Mouse (Mus musculus) forelimb bud, embryonic 11.5 days (tissue): Measurements from ENCODE around the gene Ryr1.
"Not testable (repeated sequence)": the region's sequence is repeated elsewhere in the genome, so short reads cannot be mapped to it uniquely, and the experiment has no call there.

Experiments
- DNase-seq: peaks from one replicate; pipeline ENCODE4 v3.0.0-alpha.2; 2012; ENCODE audit warnings: low read depth, low spot score

Gene Ryr1

DNA sequence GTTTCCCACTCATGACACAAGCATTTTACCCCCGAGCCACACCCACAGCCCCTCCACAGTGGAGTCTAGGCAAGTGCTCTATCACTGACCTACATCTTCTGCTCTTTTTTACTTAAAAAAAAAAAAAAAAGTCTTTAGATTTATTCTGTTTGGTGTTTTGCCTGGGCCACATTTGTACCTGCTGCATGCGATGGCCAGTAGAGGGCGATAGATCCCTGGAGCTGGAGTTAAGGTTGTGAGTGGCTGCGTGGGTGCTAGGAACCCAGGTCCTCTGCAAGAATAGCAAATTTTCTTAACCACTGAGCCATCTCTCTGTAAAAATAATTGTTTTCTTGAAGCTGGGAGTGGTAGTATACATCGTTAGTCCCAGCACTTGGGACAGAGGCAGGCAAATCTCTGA, 133.4 kb downstream of the Ryr1 start:
- no peak for DNase-seq

DNA sequence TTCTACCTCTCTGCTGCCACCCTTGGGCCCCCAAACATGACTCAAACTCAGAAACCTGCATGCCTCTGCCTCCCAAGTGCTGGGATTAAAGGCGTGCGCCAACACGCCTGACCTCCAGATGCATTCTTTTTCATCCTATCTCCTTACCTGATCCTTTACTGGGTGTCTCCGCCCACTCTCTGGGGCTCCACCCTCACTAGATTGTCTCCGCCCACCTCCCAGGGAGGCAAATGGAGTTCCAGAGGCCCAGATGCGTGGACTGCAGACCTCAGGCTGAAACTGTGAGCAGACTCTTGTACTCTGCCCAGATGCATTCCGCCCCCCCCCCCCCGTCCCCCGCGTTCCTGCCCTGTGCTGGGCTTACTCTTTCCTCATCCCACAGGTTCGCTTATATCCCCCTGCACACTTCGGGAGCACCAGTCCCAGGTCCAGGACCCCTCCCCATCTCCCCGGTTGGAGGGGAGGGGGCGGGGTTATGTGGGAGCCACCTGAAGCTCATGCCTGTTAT, 134.2 kb downstream of the Ryr1 start:
- no peak for DNase-seq

DNA sequence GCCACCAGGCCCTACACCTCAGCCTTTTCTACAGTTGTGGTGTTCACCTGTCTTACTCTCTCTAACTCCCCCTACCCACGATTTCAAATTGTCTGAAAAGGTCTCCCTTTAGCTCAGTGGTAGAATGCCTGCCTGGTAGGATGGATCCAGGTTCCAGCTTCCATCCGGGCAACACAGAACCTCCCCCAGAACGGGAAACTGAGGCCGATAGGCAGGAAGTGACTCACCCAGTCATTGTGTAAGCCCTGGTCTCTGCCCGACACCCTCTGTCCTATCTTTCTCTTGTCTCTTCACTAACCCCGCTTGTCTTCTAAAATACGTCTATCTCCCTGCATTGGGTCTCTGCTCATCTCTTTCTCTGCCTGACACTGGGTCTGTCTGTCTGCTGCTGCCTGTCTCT, 139.8 kb downstream of the Ryr1 start:
- DNase-seq: no peak

DNA sequence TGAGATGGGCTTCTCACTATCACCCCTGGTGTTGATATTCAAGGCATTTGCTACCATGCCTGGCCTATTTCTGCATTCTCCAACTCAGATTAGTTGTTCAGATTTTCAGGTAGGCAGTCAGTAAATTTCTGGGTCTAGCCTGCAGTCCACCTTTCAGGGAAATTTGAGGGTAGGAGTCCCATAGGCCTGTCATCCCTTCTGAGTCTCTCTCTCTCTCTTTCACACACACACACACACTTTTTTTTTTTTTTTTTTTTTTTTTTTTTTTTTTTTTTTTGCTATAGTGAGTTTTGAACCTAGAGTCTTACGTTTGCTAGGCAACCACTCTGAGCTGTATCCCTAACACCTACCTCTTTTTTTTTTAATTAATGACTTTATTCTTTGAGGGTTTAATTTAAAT, 140.5 kb downstream of the Ryr1 start:
- no peak for DNase-seq

DNA sequence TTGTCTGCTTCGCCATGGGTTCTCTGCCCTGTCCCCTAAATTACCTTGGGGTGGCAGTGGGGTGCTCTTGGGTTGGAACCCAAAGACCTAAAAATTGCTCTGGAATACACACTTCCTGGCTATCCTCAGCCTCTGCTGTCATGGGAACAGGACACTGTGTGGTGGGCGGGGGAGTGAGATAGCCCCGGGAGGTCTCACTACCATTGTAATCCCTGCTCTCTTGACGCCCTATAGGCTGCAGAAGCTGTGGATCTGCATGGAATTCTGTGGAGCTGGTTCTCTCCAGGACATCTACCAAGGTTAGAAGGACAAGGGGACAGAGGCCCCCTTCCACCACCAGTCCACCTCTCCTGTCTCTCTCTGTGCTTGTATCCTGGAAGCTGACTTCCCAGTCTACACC, 141.1 kb downstream of the Ryr1 start:
- DNase-seq: no peak

DNA sequence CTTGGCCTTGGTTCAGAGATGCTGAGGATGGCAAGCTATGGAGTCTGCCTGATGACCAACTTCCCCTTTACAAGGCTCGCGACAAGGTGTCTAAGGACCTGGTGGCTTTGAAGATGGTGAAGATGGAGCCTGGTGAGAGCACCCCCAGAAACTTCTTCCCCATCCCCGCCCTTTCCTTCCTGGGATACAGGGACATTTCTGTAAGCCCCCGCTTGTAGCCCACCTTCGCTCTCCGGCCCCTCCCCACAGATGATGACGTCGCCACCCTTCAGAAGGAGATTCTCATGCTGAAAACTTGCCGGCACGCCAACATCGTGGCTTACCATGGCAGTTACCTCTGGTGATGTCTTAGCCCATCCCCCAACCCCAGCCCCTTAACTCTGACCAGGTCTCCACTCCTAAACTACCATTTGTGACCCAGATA, 141.8 kb downstream of the Ryr1 start:
- DNase-seq: no peak

DNA sequence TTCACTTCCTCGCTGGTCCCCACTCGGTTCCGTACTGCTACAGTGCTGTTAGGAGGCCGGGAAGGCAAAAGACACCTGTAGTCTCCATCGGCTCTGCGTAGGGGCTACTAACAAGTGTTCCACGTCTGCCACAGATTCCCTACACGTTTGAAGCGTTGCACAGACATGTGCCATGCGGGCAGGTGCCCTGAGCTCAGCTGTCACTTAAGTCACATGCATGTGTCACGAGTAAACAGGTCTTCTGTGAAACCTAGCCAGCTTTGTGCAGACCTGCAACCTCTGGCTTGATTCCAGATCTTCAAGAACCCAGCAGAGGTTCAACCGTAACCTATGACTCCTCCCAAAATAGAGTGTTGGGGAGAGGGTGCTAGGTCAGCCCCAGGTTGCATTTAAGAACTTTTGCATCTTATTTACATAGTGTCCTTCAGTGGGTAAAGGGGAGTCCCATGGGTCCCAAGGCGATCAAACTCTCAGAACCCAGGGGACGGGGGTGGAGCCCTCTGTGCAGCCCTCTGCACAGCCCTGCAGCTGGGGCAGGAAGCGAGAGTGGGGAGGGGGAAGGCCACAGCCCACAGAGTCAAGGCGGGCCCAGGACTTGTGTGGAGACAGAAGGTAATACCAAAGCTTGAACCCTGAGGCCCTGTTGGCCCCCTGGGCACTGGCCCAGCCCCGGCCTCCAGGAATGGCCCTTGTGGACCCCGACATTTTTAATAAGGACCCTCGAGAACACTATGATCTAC, 142.5 kb downstream of the Ryr1 start:
- no peak for DNase-seq

DNA sequence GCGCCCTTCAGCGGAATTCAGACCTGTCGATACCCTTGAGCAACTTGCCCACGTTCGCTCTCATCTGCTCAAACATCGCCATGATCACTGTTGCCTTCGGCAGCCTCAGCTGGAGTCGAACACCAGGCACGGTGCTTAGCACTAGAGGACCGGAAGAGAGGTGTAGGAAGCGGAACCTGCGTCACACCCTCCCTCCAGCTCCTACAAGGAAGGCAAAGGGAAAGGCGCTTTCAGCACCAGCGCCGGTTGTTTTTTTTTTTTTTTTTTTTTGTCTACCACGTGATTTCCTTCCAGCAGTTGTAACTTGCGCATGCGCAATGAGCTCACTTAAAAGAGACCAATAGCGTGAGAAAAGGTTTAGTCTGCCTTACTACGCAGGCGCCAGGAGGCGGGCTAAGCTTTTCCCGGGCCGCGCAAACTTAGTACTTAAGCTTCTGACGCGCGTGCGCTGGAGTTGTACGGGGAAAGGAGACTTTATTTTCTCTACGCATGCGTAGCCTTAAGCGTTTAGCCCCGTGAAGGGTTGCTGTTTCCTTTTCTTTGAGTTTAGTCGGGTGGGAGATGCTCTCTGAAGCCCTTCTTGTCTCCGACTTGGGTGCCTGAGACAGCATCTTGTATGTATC, 143.2 kb downstream of the Ryr1 start, which contains the start of the genes Eif3k and Map4k1:
Gene Eif3k (minus strand): TSS at position 214 of the 623 bp plus-strand sequence.
Gene Map4k1 (plus strand): TSS at position 400 of the 623 bp plus-strand sequence.
- DNase-seq: peak; percentile 100

DNA sequence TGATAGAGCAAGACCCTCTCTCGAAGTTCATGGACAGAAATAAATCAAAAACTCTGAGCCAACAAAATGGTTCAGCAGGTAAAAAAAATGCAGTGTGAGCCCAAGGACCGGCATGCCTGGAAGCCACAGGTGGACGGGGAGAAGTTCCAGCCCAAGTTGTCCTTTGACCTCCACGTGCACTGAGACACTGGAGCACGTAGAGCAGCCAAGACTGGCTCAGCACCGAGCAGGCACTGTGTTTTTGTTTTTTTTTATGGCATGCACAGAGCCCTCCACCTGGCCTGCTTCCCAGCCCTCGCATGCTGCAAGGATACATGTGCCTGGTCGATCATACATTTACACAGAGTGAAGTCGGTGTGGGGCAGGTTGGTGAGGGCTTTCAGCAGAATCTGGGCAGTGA, 147.4 kb downstream of the Ryr1 start:
- DNase-seq: no peak

DNA sequence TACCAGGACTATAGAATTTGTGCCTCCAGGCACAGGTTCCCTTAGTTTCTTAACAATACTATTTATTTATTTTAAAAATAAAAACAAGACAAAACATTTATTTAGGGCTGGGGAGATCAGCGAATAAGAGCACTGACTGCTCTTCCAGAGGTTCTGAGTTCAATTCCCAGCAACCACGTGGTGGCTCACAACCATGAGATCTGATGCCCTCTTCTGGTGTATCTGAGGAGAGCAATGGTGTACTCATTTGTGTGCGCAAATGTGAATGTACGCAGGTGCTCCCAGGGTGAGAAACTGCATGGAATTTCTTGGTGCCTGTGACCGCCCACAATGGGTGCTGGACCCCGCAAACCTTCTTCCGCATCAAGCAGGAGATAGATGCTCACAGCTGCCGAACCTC, 152.0 kb downstream of the Ryr1 start:
- DNase-seq: no peak

DNA sequence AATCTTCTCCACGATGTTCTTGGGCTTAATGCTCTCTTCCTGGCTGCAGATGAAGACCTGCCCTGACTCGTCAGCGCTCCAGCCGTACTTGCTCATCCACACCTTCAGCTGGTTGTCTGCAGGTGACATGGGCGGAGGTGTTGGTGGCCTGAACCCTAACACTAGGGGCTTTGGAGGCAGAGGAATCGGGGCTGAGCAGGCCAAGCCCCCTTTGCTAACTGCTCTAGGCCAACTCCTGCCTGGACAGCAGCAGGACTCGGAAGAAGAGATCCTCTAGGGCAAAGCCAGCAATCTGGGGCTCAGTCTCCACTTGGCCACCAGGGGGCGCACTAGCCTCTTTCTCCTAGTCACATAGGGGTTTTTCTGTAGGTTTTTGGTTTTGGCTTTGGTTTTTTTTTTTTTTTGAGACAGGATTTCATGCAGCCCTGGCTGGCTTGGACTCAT, 152.4 kb downstream of the Ryr1 start:
- peak; percentile 78 for DNase-seq

DNA sequence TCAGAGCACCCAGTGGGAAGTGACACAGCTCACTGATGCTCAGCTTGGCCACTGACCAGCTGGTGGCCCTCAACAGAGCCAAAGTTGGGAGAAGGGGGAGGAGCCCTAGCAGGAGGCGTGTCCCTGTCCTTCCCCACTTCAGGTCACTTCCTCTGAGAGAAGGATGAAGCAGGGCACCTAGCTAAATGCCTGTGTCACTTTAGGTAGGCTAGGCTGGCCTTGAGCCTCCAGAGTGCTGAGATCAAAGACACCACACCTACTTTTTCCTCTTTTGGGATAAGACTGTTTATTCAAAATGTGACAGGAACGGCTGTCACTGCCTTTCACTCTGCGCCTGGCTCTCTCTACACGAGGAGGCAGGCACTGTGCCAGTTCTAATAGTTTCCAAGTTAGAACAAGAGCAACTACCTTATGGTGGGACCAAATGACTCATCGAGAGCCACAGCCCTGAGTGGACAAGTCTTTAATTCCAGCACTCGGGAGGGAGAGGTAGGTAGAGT, 153.2 kb downstream of the Ryr1 start:
- DNase-seq: no peak

DNA sequence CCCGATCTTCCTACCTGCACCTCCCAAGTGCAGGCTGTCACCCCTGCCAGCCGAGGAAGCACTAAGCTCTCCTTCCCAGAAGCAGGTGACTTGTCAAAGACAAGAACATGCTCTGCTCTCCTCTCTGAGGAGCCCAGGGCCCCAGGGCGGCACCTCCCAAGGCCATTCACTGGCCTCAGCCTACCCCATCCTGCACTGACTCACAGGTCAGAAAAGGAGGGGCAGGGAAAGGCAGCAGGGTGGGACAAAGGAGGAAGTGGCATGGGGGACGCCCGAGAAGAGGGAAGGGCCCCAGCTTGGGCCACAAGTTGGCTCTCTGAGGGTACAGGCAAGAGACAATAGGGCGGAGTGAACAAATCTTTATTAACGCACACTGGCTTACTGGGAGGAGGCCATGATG, 153.9 kb downstream of the Ryr1 start:
- DNase-seq: no peak

DNA sequence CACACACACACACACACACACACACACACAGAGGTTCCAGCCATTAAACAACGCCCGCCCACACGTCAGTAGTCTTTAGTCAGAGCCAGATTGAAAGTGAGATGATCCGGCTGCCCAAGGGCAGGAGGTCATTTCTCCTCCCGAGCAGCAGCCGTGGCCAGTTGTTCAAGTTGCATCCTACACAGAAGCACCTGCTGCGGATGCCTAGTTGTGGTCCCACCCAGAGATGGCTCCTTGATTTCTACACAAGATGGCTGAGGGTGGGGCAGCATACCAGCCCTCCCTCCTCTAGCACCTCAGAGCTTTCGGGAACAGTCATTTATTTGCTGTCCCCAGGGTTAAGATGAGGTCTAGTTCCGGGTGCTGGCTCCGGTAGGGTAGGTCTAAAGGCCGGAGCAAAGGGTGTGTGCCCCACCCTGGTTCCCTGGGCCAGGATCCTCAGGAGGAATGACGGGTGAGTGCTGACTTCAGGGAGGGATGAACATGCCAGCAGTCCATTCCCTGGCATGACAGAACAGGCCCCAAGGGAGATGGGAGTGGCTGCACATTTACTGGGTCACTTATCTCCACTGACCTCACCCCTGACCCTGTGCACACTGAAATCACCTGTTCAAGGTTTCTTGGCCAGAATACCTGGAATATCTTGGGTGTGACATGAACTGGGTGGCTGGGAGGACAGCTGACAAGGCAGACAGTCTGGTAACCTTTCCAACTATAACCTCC, 155.1 kb downstream of the Ryr1 start:
- DNase-seq: no peak

DNA sequence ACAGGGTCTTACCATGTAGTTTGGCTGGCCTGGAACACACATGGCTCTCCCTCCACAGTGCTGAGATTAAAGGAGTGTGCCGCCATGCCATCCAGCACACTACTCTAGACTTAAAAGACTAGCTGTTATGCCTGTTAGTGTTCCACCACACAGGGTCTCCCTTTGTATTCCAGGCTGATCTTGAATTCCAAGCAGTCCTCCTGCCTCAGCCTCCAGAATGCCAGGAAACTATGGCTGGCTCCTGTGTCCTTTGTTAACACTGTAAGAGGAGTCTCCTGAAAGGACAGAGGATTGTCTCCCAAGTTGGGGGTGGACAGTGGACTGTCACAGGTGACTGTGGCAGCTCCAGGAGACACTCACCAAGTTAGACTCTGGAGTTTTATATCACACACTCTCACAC, 155.7 kb downstream of the Ryr1 start:
- no peak for DNase-seq

DNA sequence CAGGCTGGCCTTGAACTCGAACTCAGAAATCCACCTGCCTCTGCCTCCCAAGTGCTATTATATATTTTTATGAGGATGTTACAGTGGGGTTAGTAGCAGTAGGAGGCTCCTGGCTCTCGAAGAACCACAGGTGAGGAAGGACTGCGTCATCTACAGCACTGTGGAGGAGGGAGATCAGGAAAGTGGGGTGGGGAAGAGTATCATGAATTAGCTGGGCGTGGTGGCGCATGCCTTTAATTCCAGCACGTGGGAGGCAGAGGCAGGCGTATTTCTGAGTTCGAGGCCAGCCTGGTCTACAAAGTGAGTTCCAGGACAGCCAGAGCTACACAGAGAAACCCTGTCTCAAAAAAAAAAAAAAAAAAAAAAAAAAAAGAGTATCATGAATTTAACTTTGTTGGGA, 156.9 kb downstream of the Ryr1 start:
- DNase-seq: not testable (repeated sequence)

DNA sequence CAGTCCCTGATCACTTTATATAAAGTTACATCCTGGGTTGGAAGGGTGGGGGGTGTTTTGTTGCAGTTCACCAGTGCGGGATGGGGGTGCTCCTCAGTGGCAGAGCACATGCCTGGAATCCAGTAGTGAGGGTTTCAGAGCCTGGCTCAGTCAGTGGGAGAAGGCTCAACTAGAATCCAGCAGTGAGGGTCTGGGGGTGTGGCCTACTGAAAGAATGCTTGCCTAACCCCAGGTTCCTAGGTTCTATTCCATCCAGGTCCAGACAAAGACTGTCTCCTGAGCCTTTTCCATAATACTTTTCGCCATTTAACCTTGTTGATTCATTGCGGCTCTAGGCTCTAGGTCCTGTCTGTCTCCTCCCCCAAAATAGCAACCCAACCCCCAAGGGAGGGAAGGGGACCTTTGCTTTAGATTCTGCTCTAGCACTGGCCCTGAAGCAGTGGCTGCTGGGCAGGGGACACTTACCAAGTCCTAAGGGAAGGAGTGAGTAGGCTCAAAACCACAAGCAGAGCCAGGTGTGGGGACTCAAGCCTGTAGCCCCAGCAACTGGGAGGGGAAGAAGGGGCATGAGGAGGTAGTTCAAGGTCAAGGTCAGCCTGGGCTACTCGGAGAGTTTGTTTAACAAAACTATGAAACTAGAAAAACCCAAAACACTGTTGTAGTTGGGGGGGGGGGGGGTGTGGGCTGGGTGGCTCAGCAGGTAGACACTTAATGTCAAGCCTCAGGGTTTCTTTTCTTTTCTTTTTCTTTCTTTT, 158.1 kb downstream of the Ryr1 start:
- no peak for DNase-seq

DNA sequence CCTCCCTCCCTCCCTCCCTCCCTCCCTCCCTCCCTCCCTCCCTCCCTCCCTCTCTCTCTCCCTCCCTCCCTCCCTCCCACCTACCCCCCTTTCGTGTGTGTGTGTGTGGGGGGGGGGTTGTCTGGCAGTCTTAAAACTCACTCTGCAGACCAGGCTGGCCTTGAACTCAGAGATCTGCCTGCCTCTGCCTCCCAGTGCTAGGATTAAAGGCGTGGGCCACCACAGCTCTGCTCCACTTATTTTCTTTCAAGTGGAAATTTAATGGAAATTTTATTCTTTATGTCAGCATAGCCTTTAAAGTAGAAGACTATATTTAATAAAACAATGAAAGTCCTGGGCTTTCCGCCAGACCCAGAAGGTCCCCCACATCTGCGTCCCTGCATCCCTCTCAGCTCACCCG, 158.8 kb downstream of the Ryr1 start:
- no peak for DNase-seq

DNA sequence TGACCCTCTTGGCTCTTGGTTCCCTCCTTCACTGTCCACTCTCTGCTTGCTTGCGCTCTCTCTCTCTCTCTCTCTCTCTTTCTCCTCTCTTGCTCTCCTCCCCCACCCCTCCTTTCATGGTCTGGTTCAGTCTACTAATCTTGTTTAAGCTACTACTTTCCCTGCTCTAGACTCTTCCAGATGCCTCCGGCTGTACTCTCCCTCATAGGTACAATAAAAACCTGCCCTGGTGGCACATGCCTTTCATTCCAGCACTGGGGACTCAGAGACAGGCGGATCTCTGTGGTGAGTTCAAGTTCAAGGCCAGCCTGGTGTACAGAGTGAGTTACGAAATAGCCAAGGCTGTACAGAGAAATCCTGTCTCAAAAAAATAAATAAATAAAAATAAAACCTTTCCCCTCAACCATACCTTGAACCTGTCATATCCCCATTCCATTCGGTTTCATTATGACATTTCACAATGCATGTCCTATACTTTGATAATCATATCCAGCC, 159.6 kb downstream of the Ryr1 start:
- DNase-seq: no peak

DNA sequence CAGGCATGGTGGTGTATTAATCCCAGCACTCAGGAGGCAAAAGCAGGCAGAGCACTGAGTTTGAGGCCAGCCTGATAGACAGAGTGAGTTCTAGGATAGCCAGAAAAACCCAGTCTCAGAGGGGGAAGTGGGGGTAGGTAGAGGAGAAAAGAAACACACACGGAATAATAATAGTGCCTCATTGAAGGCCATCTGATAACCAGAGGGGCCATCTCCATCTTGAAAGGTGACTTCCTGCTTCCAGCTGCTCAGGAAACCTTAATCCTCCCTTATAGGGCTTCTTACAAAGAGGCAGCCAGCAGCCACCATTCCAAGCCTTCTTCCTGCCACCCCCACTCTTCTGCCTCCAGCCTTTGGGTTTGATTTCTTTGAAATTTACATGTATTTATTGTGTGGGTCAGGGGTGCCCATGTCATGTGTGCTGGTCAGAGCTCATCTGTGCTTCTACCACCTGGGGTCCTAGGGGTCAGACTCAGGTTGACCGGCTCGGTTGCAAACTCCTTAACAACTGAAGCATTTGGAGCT, 161.5 kb downstream of the Ryr1 start:
- no peak for DNase-seq
